Mouse (Mus musculus) myocyte (in vitro differentiated cells): ENCODE results near the gene 4922502D21Rik. TPM values are rescaled to one million over a fixed set of nuclear protein-coding genes. Genes with fewer than 3 reads are reported as not detected.

ENCODE experiments used
- H3K27me3 ChIP-seq: one replicate; pipeline ENCODE4 v1.6.1; 2011; ENCODE audit not compliant: control insufficient read depth, insufficient read depth, insufficient read length
- H3K36me3 ChIP-seq: one replicate; pipeline ENCODE4 v1.6.1; 2011; ENCODE audit not compliant: control insufficient read depth, insufficient read depth
- H3K4me2 ChIP-seq: one replicate; pipeline ENCODE4 v1.6.1; 2011; ENCODE audit warnings: low read depth, control low read depth
- H3K4me3 ChIP-seq: one replicate; pipeline ENCODE4 v1.5.1; 2011; ENCODE audit warnings: mild to moderate bottlenecking, control low read depth, moderate library complexity
- H3K79me2 ChIP-seq: one replicate; pipeline ENCODE4 v1.6.1; 2011; ENCODE audit not compliant: control insufficient read depth, insufficient read depth
- H3ac ChIP-seq: one replicate; pipeline ENCODE4 v1.6.1; 2011; ENCODE audit not compliant: control insufficient read depth, insufficient read length
- CEBPB ChIP-seq: IDR thresholded peaks from 2 replicates; pipeline ENCODE4 v1.6.1; 2011; ENCODE audit warnings: mild to moderate bottlenecking, moderate library complexity; ENCODE audit not compliant: poor library complexity, insufficient read depth, severe bottlenecking
- E2F4 ChIP-seq: IDR thresholded peaks from one replicate; pipeline ENCODE4 v1.6.1; 2011; ENCODE audit warnings: mild to moderate bottlenecking, control low read depth, moderate library complexity; ENCODE audit not compliant: insufficient read depth
- MAX ChIP-seq: IDR thresholded peaks from one replicate; pipeline ENCODE4 v1.6.1; 2011; ENCODE audit warnings: low read depth, mild to moderate bottlenecking, control low read depth
- MYOD1 ChIP-seq, 3 experiments: IDR thresholded peaks; one replicate each; pipeline ENCODE4 v1.6.1; 2011; ENCODE audit warnings: control low read depth in 2 of 3, low read depth in 2 of 3, mild to moderate bottlenecking in 2 of 3, moderate library complexity in 1 of 3; ENCODE audit not compliant: insufficient read length in 2 of 3, control insufficient read depth in 1 of 3
- MYOG ChIP-seq, 3 experiments: IDR thresholded peaks; one replicate each; pipeline ENCODE4 v1.6.1; 2011; ENCODE audit warnings: control low read depth in 2 of 3, low read depth in 2 of 3, mild to moderate bottlenecking in 2 of 3; ENCODE audit not compliant: insufficient read length in 2 of 3, control insufficient read depth in 1 of 3, insufficient read depth in 1 of 3
- POLR2A ChIP-seq: IDR thresholded peaks from one replicate; pipeline ENCODE4 v1.6.1; 2011; ENCODE audit warnings: low read depth, mild to moderate bottlenecking, control low read depth, moderate library complexity; ENCODE audit not compliant: insufficient read length
- POLR2AphosphoS2 ChIP-seq: IDR thresholded peaks from one replicate; pipeline ENCODE4 v1.6.1; 2011; ENCODE audit warnings: low read depth, control low read depth; ENCODE audit not compliant: insufficient read length
- REST ChIP-seq: IDR thresholded peaks from one replicate; pipeline ENCODE4 v1.6.1; 2011; ENCODE audit warnings: mild to moderate bottlenecking, control low read depth, moderate library complexity; ENCODE audit not compliant: insufficient read depth, insufficient read length
- SRF ChIP-seq: IDR thresholded peaks from one replicate; pipeline ENCODE4 v1.6.1; 2011; ENCODE audit warnings: low read depth; ENCODE audit not compliant: control insufficient read depth, insufficient read length
- TCF12 ChIP-seq: IDR thresholded peaks from one replicate; pipeline ENCODE4 v1.6.1; 2011; ENCODE audit warnings: mild to moderate bottlenecking, control low read depth; ENCODE audit not compliant: poor library complexity, insufficient read depth, severe bottlenecking
- TCF3 ChIP-seq: IDR thresholded peaks from one replicate; pipeline ENCODE4 v1.6.1; 2011; ENCODE audit warnings: low read depth, control low read depth; ENCODE audit not compliant: insufficient read length
- USF1 ChIP-seq: IDR thresholded peaks from one replicate; pipeline ENCODE4 v1.6.1; 2011; ENCODE audit warnings: low read depth, mild to moderate bottlenecking, control low read depth, moderate library complexity
- polyA plus RNA-seq: library from polyadenylated mRNA; unstranded; fragments of >200 nt; fragmentation: generic; extraction: Trizol; gene quantifications from one replicate; pipeline ENCODE4 v1.2.1, GENCODE M21; 2012; ENCODE audit warnings: missing spikeins

Gene 4922502D21Rik
- polyA plus RNA-seq, 1 experiment, result not detected

DNA sequence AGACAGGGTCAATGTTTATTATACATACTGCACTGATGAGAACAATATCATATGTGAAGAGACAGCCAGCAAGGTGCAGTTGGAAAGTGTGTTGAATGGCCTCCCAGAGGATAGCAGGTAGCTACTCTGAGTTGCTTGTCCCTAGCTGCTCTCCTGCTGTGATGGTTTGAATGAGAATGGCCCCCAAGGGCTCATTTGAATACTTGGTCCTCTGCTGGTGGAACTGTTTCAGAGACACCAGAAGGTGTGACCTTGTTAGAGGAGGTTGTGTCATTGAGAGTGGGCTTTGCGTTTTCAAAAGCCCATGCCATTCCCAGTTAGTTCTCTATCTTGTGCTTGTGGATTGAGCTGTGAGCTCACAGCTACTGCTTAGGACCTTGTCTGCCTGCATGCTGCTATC is 32.3 kb upstream of the 4922502D21Rik start:
- Histone ChIP-seq H3K4me2 (no peak overlapping the region), H3ac (no peak overlapping the region), H3K27me3 (no peaks in the 10 kb centered on the region), H3K4me3 (no peak overlapping the region), H3K36me3 (no peaks in the 10 kb centered on the region), H3K79me2 (no peaks in the 10 kb centered on the region)
- TF ChIP-seq USF1 (no peak), TCF3 (no peak), CEBPB (no peak), TCF12 (no peak), REST (no peak), MYOD1 (IDR thresholded peaks at IDR 0.05; ENCODE audit: control insufficient read depth in 1 of 3, insufficient read length in 2 of 3, low read depth in 2 of 3) (no peak)

DNA sequence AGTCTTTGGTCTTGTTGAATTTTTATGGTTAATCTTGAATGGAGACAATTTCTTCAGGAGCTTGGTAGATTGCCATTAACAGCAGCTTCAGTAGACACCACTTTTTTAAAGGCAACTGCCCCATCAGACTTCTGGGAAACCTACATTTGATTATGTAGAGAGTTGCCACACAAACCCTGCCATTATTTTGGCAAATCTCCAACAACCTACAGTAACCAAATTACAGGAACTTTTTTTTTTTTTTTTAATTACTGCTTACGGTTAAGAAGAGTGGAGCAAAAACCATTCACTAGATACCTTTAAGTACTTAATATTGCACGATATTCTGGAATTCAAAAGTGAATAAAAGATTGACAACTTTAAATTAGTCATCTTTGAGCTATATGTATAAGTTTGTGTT is 27.9 kb upstream of the 4922502D21Rik start:
- H3ac ChIP-seq, result no peak overlapping the region
- no peaks in the 10 kb centered on the region for H3K36me3 ChIP-seq
- H3K4me3 ChIP-seq, result no peak overlapping the region
- no peak for TF ChIP-seq TCF12
- TF ChIP-seq MYOG (IDR thresholded peaks at IDR 0.05; ENCODE audit: control insufficient read depth in 1 of 3, insufficient read depth in 1 of 3, insufficient read length in 2 of 3, low read depth in 2 of 3), result no peak
- TF ChIP-seq CEBPB, result no peak
- no peak for TF ChIP-seq POLR2A
- no peak for TF ChIP-seq SRF
- TF ChIP-seq MAX, result no peak
- TF ChIP-seq POLR2AphosphoS2, result no peak
- no peak for TF ChIP-seq REST
- no peak for TF ChIP-seq USF1
- TF ChIP-seq E2F4, result no peak
- no peak for TF ChIP-seq TCF3
- no peaks in the 10 kb centered on the region for H3K27me3 ChIP-seq
- no peaks in the 10 kb centered on the region for H3K79me2 ChIP-seq
- no peak overlapping the region for H3K4me2 ChIP-seq

DNA sequence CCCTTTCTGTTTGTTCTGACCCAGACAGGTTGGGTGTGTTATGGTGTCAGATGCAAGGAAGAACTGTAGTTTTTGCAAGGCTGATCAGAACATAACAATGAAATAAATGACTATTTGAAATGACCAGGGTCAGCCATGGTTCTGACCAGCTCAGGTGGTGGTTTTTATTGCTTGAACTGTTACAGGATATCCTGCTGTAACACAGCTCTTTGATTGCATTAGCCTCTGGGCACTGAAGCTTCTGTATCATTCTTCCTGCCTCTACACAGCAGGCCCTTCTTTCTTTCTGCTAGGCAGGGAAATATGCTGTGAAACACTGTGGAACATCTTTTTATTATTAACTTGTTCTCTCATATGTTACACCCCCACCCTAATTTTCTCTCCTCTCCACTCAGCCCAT is 24.8 kb upstream of the 4922502D21Rik start:
- H3K4me3 ChIP-seq, result no peak overlapping the region
- no peak for TF ChIP-seq TCF3
- no peak for TF ChIP-seq CEBPB
- TF ChIP-seq USF1, result no peak
- TF ChIP-seq MAX, result no peak
- TF ChIP-seq TCF12, result no peak
- TF ChIP-seq SRF, result no peak
- no peak for TF ChIP-seq MYOD1 (IDR thresholded peaks at IDR 0.05; ENCODE audit: control insufficient read depth in 1 of 3, insufficient read length in 2 of 3, low read depth in 2 of 3)
- no peak for TF ChIP-seq MYOG (IDR thresholded peaks at IDR 0.05; ENCODE audit: control insufficient read depth in 1 of 3, insufficient read depth in 1 of 3, insufficient read length in 2 of 3, low read depth in 2 of 3)
- no peak for TF ChIP-seq REST
- no peak for TF ChIP-seq POLR2A
- TF ChIP-seq E2F4, result no peak
- no peak for TF ChIP-seq POLR2AphosphoS2
- no peak overlapping the region for H3K4me2 ChIP-seq
- no peak overlapping the region for H3ac ChIP-seq
- no peaks in the 10 kb centered on the region for H3K27me3 ChIP-seq
- H3K36me3 ChIP-seq, result no peaks in the 10 kb centered on the region
- no peaks in the 10 kb centered on the region for H3K79me2 ChIP-seq

DNA sequence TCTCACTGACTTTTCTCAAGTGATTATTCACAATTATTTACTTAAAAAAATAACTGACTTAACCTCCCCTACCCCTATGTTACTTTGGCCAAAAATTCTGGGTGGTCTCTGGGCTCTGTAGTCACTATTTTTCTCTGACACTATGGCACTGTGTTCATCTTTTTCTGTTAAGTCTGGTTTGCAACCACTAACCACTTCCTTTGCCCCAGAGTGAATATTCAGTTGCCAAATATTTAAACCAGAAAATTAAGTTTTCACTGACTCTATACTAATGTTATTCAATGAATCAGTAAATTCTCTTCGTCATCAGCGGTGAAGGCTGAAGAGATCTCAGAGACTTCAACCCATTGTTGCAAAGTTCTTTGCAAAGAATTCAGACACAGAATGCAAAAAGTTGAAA is 24.2 kb upstream of the 4922502D21Rik start:
- no peaks in the 10 kb centered on the region for H3K27me3 ChIP-seq
- no peaks in the 10 kb centered on the region for H3K79me2 ChIP-seq
- H3K4me3 ChIP-seq, result no peak overlapping the region
- TF ChIP-seq E2F4 (no peak), MYOG (IDR thresholded peaks at IDR 0.05; ENCODE audit: control insufficient read depth in 1 of 3, insufficient read depth in 1 of 3, insufficient read length in 2 of 3, low read depth in 2 of 3) (no peak), REST (no peak), TCF3 (no peak), MYOD1 (IDR thresholded peaks at IDR 0.05; ENCODE audit: control insufficient read depth in 1 of 3, insufficient read length in 2 of 3, low read depth in 2 of 3) (no peak), SRF (no peak), USF1 (no peak), TCF12 (no peak), MAX (no peak), CEBPB (no peak), POLR2AphosphoS2 (no peak), POLR2A (no peak)
- H3ac ChIP-seq, result no peak overlapping the region
- H3K36me3 ChIP-seq, result no peaks in the 10 kb centered on the region
- H3K4me2 ChIP-seq, result no peak overlapping the region

DNA sequence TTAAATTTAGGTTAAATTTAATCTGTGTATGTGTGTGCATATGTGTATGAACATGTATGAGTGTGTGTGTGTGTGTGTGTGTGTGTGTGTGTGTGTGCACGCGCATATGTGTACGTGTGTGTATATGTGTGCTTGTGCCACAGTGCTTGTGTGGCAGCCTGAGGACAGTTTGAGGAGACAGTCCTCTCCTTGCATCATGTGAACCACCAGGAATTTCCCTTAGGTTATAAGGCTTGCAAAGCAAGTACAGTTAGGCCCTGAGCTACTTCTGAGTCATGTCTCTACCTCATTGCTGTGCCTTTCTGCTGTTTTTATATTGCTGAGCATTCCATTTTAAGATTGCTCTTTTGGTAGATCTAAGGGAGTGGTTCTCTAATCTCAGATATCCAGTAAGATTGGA is 19.5 kb upstream of the 4922502D21Rik start:
- Histone ChIP-seq H3K27me3 (no peaks in the 10 kb centered on the region), H3ac (no peak overlapping the region), H3K4me3 (no peak overlapping the region), H3K36me3 (no peaks in the 10 kb centered on the region), H3K79me2 (no peaks in the 10 kb centered on the region), H3K4me2 (no peak overlapping the region)
- TF ChIP-seq MYOG (IDR thresholded peaks at IDR 0.05; ENCODE audit: control insufficient read depth in 1 of 3, insufficient read depth in 1 of 3, insufficient read length in 2 of 3, low read depth in 2 of 3), result no peak
- no peak for TF ChIP-seq TCF3
- TF ChIP-seq MAX, result no peak
